Mouse (Mus musculus) intestine, embryonic 16.5 days (tissue): ENCODE measurements around the gene Actr3b. TPM values are rescaled to one million over a fixed set of nuclear protein-coding genes. Genes with fewer than 3 reads are reported as not detected.

Experiments used
- ATAC-seq: fragments of 200-750 bp; cut with Nextera tagmentation; 2 replicates; pipeline ENCODE4 v1.8.0; 2017; ENCODE audit warnings: moderate TSS enrichment, moderate library complexity
- H3K27ac ChIP-seq: fragments of 300-500 bp; sonication (generic); 2 replicates; pipeline ENCODE4 v1.5.1; 2014; ENCODE audit warnings: mild to moderate bottlenecking, low read length
- H3K27me3 ChIP-seq: fragments of 300-500 bp; sonication (generic); replicated peaks from 2 replicates; pipeline ENCODE4 v1.6.1; 2014; ENCODE audit warnings: low read length, control low read depth, mixed read lengths; ENCODE audit not compliant: control insufficient read depth, insufficient read depth
- H3K36me3 ChIP-seq: fragments of 300-500 bp; sonication (generic); 2 replicates; pipeline ENCODE4 v1.6.1; 2014; ENCODE audit warnings: low read length, control low read depth; ENCODE audit not compliant: control insufficient read depth, insufficient read depth
- H3K4me1 ChIP-seq: fragments of 300-500 bp; sonication (generic); 2 replicates; pipeline ENCODE4 v1.6.1; 2014; ENCODE audit warnings: low read length, control low read depth, mixed read lengths; ENCODE audit not compliant: control insufficient read depth, insufficient read depth
- H3K4me2 ChIP-seq: fragments of 300-500 bp; sonication (generic); 2 replicates; pipeline ENCODE4 v1.6.1; 2014; ENCODE audit warnings: low read depth, low read length, control low read depth
- H3K4me3 ChIP-seq: fragments of 300-500 bp; sonication (generic); 2 replicates; pipeline ENCODE4 v1.5.1; 2014; ENCODE audit warnings: mild to moderate bottlenecking, low read length
- H3K9ac ChIP-seq: fragments of 300-500 bp; sonication (generic); 2 replicates; pipeline ENCODE4 v1.6.1; 2014; ENCODE audit warnings: low read depth, low read length
- H3K9me3 ChIP-seq: fragments of 300-500 bp; sonication (generic); 2 replicates; pipeline ENCODE4 v1.6.1; 2016; ENCODE audit warnings: low read length, control low read depth; ENCODE audit not compliant: control insufficient read depth
- WGBS: fragments of 180-500 bp; shearing (Covaris S2); extraction: QIAGEN DNeasy Blood & Tissue Kit; methylation state at CpG from one replicate; pipeline ENCODE4 v1.1.7; 2014; 5-methylcytosine and 5-hydroxymethylcytosine counted together
- polyA plus RNA-seq: library from polyadenylated mRNA; unstranded; fragments of >200 nt; fragmentation: Nextera tagmentation; extraction: Ambion mirVana; gene quantifications from 2 replicates; pipeline ENCODE4 v1.2.1, GENCODE M21; 2015

Actr3b gene
- polyA plus RNA-seq, 1 experiment from 2014 or later, result 2.6 TPM

- 58% methylated on average over 17 of the region's 17 CpGs for WGBS
- no peak overlapping the region for H3K9ac ChIP-seq
- H3K4me1 ChIP-seq, result no peaks in the 10 kb centered on the region
- peak overlapping the region; percentile 22; the same call in 1 of the 2 replicates for H3K4me2 ChIP-seq
- peak overlapping the region; percentile 12; the same call in 1 of the 2 replicates for H3K4me3 ChIP-seq
- no peaks in the 10 kb centered on the region for H3K36me3 ChIP-seq
- no peak overlapping the region for H3K27ac ChIP-seq
- H3K27me3 ChIP-seq, result no peaks in the 10 kb centered on the region
- ATAC-seq, result no peak
- 0 out of 2 replicates have a peak, but pooled peaks cover 4% of the 10 kb centered on the region for H3K9me3 ChIP-seq
Observed at GRCm38 (mm10) chr5:25769006-25769405, 9.2 kb downstream of the Actr3b start.

DNA sequence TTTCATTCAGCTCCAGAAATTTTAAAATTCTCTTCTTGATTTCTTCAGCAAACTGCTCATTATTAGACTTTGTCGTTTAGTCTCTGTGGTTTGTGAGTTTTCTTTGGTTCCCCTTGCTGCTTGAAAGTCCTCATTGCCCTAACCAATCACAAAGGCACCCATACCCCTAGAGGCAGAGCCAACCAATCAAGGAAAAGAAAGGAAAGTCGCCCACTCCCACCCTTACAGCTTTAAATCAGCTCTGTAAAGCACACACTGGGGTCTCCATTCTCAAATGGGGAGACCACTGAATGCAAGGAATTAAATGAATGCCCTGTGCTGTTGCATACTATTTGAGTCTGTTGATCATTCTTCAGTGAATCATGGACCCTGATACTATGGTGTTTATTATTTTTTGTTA is 9.6 kb downstream of the Actr3b start:
- H3K4me1 ChIP-seq, result no peaks in the 10 kb centered on the region
- WGBS, result 36% methylated on average over 2 of the region's 2 CpGs

GRCm38 (mm10) chr5:25772456-25772855 is 12.7 kb downstream of the Actr3b start:
- WGBS, result 90% methylated on average over 9 of the region's 9 CpGs
- Histone ChIP-seq H3K4me3 (no peak overlapping the region), H3K36me3 (no peaks in the 10 kb centered on the region), H3K4me2 (no peak overlapping the region), H3K4me1 (no peaks in the 10 kb centered on the region), H3K27ac (no peak overlapping the region), H3K9ac (no peak overlapping the region), H3K27me3 (no peaks in the 10 kb centered on the region), H3K9me3 (0 out of 2 replicates have a peak, but pooled peaks cover 4% of the 10 kb centered on the region)
- ATAC-seq, result no peak

More for the DNA sequence above, 9.6 kb downstream of the Actr3b start:
- 0 out of 2 replicates have a peak, but pooled peaks cover 4% of the 10 kb centered on the region for H3K9me3 ChIP-seq
- no peak overlapping the region for H3K4me2 ChIP-seq
- no peak overlapping the region for H3K4me3 ChIP-seq
- H3K27me3 ChIP-seq, result no peaks in the 10 kb centered on the region
- no peak overlapping the region for H3K9ac ChIP-seq
- no peak for ATAC-seq
- no peaks in the 10 kb centered on the region for H3K36me3 ChIP-seq
- no peak overlapping the region for H3K27ac ChIP-seq

GRCm38 (mm10) chr5:25773921-25774790 is 14.4 kb downstream of the Actr3b start:
- H3K4me1 ChIP-seq, result no peaks in the 10 kb centered on the region
- no peaks in the 10 kb centered on the region for H3K27me3 ChIP-seq
- 62% methylated on average over 13 of the region's 13 CpGs for WGBS
- no peak overlapping the region for H3K4me2 ChIP-seq
- no peak overlapping the region for H3K9ac ChIP-seq
- no peak overlapping the region for H3K4me3 ChIP-seq
- 0 out of 2 replicates have a peak, but pooled peaks cover 4% of the 10 kb centered on the region for H3K9me3 ChIP-seq
- no peaks in the 10 kb centered on the region for H3K36me3 ChIP-seq
- H3K27ac ChIP-seq, result no peak overlapping the region
- no peak for ATAC-seq

DNA sequence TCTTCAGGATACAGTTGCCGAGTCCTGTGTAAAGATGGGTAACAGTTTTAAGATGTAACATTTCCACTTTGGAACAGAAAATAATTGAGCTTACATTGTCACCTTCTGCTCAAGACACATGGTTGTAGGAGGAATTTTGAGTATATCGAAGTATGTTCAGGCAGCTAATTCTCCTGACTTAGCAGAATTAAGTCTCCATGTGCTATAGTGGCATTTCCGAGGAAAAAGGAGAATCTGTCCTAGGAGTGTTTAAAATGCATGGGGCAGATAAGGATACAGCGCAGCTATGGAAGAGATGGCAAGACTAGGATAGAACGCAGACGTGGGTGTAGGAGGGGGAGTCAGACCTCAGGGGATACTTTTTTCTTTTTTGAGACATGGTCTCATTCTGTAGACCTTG is 31.8 kb downstream of the Actr3b start:
- H3K4me1 ChIP-seq, result no peaks in the 10 kb centered on the region
- no peak overlapping the region for H3K4me3 ChIP-seq
- H3K9me3 ChIP-seq, result no peaks in the 10 kb centered on the region
- ATAC-seq, result no peak
- H3K27me3 ChIP-seq, result no peaks in the 10 kb centered on the region
- WGBS, result 84% methylated on average over 6 of the region's 6 CpGs
- H3K36me3 ChIP-seq, result no peaks in the 10 kb centered on the region
- no peak overlapping the region for H3K27ac ChIP-seq
- no peak overlapping the region for H3K4me2 ChIP-seq
- H3K9ac ChIP-seq, result no peak overlapping the region

- Histone ChIP-seq H3K27me3 (no peaks in the 10 kb centered on the region), H3K4me3 (no peak overlapping the region), H3K4me1 (no peaks in the 10 kb centered on the region), H3K9ac (no peak overlapping the region), H3K4me2 (no peak overlapping the region), H3K27ac (no peak overlapping the region), H3K9me3 (no peaks in the 10 kb centered on the region), H3K36me3 (no peaks in the 10 kb centered on the region)
- 85% methylated on average over 11 of the region's 11 CpGs for WGBS
- ATAC-seq, result no peak
Observed at GRCm38 (mm10) chr5:25797776-25798175, 38.0 kb downstream of the Actr3b start.

- no peak overlapping the region for H3K4me3 ChIP-seq
- ATAC-seq, result no peak
- no peak overlapping the region for H3K9ac ChIP-seq
- H3K27ac ChIP-seq, result no peak overlapping the region
- H3K4me1 ChIP-seq, result no peaks in the 10 kb centered on the region
- no peaks in the 10 kb centered on the region for H3K9me3 ChIP-seq
- H3K36me3 ChIP-seq, result no peaks in the 10 kb centered on the region
- no peaks in the 10 kb centered on the region for H3K27me3 ChIP-seq
- H3K4me2 ChIP-seq, result no peak overlapping the region
- WGBS, result 70% methylated on average over 6 of the region's 6 CpGs
Observed at GRCm38 (mm10) chr5:25800929-25801328, 41.1 kb downstream of the Actr3b start.

GRCm38 (mm10) chr5:25801744-25802143 is 41.9 kb downstream of the Actr3b start:
- Histone ChIP-seq H3K4me3 (no peak overlapping the region), H3K27me3 (no peaks in the 10 kb centered on the region), H3K27ac (no peak overlapping the region), H3K4me1 (no peaks in the 10 kb centered on the region), H3K36me3 (no peaks in the 10 kb centered on the region), H3K9me3 (no peaks in the 10 kb centered on the region), H3K9ac (no peak overlapping the region), H3K4me2 (no peak overlapping the region)
- ATAC-seq, result no peak
- WGBS, result 75% methylated on average over 4 of the region's 4 CpGs

GRCm38 (mm10) chr5:25804569-25804968 is 44.8 kb downstream of the Actr3b start:
- no peak overlapping the region for H3K4me3 ChIP-seq
- no peaks in the 10 kb centered on the region for H3K9me3 ChIP-seq
- ATAC-seq, result no peak
- H3K4me2 ChIP-seq, result no peak overlapping the region
- no peaks in the 10 kb centered on the region for H3K27me3 ChIP-seq
- H3K27ac ChIP-seq, result no peak overlapping the region
- WGBS, result 84% methylated on average over 5 of the region's 5 CpGs
- no peak overlapping the region for H3K9ac ChIP-seq
- no peaks in the 10 kb centered on the region for H3K36me3 ChIP-seq
- H3K4me1 ChIP-seq, result no peaks in the 10 kb centered on the region
